Mouse (Mus musculus): ENCODE measurements around the gene Nup160.

- no peak for TF ChIP-seq CTCF (IDR thresholded peaks at IDR 0.05; ENCODE audit: low read depth, low read length)
- TF ChIP-seq POLR2A (IDR thresholded peaks at IDR 0.05; ENCODE audit: insufficient read depth, low read length) = no peak
Measured at GRCm38 (mm10) chr2:90700943-90701342, 23.9 kb downstream of the Nup160 start.

Data from ES-Bruce4 (cell line).